Mouse (Mus musculus) CD8-positive naive resting alpha-beta T cell, adult 2 months (primary cell): ENCODE results near the gene Olfr419.

Source experiments
- DNase-seq, 2 experiments: peaks; one replicate each; pipeline ENCODE4 v3.0.0; 2022; ENCODE audit warnings: low read depth in 2 of 2, low spot score in 2 of 2

Olfr419 gene

GRCm38 (mm10) chr1:174251961-174252360 is at the start of gene Olfr419:
Gene Olfr419, minus strand, starts transcription at chr1:174252061.
- no peak for DNase-seq

- DNase-seq: no peak
These were observed 18.8 kb upstream of the Olfr419 start for GRCm38 (mm10) chr1:174270643-174271042.

- no peak for DNase-seq
These were observed 17.3 kb upstream of the Olfr419 start for GRCm38 (mm10) chr1:174269162-174269561.

GRCm38 (mm10) chr1:174267816-174268215 is 16.0 kb upstream of the Olfr419 start:
- DNase-seq: no peak

- no peak for DNase-seq
These were observed 1.5 kb downstream of the Olfr419 start for GRCm38 (mm10) chr1:174250376-174250775.

GRCm38 (mm10) chr1:174247170-174247569 is 4.7 kb downstream of the Olfr419 start:
- no peak for DNase-seq

GRCm38 (mm10) chr1:174246080-174246479 is 5.8 kb downstream of the Olfr419 start:
- no peak for DNase-seq

GRCm38 (mm10) chr1:174244621-174245020 is 7.2 kb downstream of the Olfr419 start:
- DNase-seq: no peak

- DNase-seq: no peak
These were observed 11.9 kb downstream of the Olfr419 start for GRCm38 (mm10) chr1:174239916-174240315.

GRCm38 (mm10) chr1:174216528-174217204 is 35.2 kb downstream of the Olfr419 start:
- no peak for DNase-seq

GRCm38 (mm10) chr1:174215270-174216038 is 36.4 kb downstream of the Olfr419 start:
- DNase-seq: no peak

GRCm38 (mm10) chr1:174212286-174212685 is 39.6 kb downstream of the Olfr419 start:
- no peak for DNase-seq

GRCm38 (mm10) chr1:174204699-174205098 is 47.2 kb downstream of the Olfr419 start:
- no peak for DNase-seq
